Mouse (Mus musculus) lung, postnatal 10 days (tissue): ENCODE data around the gene Dis3l2.
A peak's percentile ranks its signal among the peaks of the same experiment; 100 is the strongest.

Experiments
- DNase-seq: peaks from one replicate; pipeline ENCODE4 v3.0.0; 2021

Dis3l2 gene

GRCm38 (mm10) chr1:87012606-87013005 is 309.0 kb downstream of the Dis3l2 start:
- no peak for DNase-seq

DNA sequence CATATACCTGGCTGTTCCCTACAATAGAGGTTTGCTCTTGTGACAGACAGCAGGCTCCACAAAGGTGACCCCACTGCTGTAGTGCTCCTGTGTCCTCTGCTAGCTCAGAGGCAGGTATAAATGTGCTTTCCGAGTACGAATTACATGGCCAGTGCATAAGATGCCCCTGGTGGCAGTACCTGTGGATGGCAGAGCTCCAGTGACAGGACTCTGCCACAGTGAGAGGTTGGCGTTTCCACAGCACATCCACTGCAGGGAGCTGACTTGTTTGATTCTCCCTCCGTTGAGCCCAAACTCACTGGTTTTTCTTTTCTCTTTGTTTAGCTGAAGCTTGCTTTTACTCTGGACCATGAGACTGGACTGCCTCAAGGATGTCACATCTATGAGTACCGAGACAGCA is 317.1 kb downstream of the Dis3l2 start:
- no peak for DNase-seq

- no peak for DNase-seq
These were observed 318.0 kb downstream of the Dis3l2 start for GRCm38 (mm10) chr1:87021584-87021983.

- DNase-seq, result peak; percentile 47
These were observed 319.9 kb downstream of the Dis3l2 start for GRCm38 (mm10) chr1:87023291-87024170.

DNA sequence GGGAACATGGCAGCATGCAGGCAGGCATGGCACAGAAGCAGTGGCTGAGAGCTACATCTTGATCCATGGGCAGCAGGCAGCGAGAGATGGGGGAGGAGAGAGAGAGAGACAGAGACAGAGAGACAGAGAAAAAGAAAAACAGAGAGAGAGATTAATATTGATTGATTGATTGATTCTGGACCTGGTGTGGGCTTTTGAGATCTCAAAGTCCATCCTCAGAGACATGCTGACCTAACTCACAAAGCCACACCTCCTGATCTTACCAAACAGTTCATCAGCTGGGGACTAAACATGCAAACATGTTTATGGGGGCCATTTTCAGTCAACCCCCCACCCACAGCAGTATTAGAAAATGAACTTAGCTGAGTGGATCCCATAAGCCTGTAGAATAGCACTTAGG is 321.4 kb downstream of the Dis3l2 start:
- DNase-seq, result no peak

DNA sequence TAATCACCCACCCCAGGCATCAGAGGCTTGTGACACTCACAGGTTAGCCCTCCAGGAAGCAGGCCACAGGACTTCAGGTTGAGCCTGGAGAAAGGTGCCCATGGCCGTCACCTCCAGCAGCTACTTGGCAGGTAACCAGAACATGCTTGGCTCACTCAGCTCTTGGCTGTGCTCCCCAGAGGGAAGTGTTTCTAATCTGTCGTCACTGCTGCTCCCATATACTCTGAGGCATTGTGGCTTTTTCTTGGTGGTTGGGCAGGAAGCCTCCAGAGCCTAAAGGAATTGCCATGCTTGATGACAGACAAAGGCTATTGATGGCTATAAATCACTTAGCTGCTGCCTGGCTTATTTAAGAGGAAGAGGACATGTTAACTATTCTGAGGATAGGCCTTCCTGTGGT is 325.2 kb downstream of the Dis3l2 start:
- peak; percentile 72 for DNase-seq

DNA sequence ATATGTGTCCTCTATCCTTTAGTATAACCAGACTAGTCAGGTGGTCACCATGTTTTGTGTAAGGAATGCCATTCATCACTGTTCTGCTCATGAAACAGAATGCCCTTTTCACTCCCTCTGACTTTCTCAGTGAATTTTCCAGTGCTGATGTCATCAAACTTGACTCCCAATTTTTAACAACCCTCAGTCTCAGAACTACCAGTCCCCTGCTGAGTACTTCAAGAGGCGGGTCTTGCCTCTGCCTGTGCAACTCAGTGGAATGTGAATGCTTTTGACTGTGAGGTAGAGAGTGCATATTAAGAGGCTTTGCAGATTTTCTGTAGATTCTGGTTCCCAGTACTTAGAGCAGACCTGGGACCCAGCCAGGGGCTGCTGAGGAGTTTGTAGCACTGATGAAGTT is 327.0 kb downstream of the Dis3l2 start:
- DNase-seq, result peak; percentile 17

DNA sequence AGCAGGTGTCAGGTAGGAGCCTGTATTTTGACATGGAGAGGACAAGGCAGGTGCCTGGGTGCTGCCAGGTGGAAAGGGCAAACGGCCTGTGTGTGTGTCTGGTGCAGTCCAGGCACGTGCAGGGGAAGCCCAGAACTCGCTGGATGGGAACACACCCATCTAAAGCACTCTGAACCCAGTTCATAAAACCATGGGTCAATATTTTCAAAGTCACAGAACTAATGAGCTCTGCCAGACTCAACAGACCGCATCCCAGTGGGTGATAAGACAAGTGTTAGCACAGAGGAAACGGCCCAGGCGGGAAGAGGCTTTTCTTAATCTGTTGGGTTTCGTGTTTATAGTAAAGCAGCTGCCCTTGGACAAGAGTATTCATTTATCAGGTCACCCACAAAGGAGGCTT is 328.9 kb downstream of the Dis3l2 start:
- DNase-seq, result no peak

DNA sequence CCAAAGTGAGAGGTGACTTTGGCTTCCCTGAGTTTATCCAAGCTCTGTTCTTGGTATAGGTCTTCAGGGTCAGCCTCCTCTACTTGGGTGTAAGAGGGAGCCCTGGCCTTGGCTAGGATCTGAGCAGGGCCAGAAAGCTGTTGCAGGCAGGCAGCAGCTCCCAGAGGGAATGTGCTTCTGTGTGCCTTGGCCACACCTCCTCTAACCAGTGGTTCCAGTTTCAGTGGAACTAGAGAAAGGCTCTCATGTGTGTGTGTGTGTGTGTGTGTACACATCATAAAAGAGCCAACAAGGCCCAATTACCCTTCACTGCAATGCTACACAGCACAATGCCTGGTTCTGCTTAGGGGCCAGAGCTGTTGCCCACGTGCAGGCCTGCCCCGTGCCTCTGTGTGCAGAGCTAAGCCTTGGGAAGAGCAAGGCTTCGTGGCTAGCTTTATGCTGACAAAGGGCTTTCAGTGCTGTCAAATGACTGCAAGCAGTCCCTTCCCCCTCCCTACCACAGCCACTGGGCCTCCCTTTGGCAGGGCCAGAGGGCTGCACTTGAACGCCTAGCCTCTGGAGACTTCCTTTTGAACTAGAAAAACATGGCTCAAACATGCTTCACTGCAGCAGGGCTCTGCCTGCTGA is 332.0 kb downstream of the Dis3l2 start:
- DNase-seq, result peak; percentile 51

DNA sequence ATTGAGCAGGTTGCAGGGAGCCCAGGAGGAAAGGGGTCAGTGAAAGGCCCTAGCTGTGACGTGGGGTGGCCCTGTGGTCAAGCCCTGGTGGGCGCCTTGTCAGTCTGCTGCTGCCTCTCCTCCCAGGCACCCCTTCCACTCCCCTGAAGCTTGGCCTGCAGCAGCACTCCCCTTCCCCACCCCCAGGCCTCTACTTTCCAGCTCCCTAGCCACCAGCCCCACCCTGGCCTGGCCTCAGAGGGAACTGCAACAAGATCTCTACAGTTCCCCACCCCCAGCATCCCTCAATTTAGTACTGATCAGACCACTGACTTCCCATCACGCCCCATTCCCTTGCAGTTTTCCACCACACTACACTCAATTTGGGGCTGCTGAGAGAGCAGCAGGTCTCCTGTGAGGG is 332.7 kb downstream of the Dis3l2 start:
- peak; percentile 10 for DNase-seq

DNA sequence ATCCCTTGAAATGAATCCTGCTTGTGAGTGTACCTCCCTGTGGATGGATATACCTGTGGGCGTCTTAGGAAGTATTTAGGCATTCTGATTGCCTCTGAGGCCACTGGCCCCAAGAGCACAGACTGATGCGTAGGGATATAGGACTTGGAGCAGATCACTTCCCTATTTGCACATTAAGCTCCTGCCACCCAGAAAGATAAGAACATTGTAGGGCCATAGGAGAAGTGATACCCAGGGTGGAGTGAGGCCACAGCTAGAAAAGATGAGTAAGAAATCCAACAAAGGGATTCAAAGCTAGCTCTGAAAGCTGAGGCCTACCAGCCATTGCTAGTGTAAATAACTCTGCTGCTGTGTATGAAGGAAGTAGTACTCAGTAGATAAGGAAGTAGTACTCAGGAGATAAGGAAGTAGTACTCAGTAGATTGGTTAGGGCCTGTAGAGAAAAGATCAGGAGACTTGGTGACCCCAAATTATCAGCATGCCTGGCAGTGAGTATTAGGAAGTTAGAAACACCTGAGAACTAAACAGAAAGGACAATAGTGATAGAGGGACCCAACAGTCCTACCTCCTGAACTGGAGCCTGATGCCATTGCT is 335.0 kb downstream of the Dis3l2 start:
- DNase-seq, result no peak

DNA sequence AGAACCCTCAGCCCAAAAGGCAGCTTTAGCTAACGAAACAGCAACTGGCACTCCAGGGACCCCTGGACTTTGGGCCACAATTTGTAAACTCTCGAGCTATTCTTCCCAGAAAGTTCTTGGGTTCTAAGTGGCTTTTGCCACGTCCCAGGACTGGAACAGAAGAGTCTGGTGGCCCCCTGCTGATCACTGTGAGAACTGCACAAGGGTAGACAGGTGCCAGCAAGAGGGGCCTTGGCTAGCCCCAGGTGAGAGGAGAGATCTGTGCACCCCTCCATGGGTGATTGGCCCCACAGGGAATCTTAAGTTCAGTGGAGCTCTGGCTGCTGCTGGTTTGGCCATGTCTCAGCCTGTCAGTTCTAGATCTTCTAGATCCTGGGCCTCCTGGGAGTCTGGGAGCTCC is 337.5 kb downstream of the Dis3l2 start:
- DNase-seq, result peak; percentile 81

DNA sequence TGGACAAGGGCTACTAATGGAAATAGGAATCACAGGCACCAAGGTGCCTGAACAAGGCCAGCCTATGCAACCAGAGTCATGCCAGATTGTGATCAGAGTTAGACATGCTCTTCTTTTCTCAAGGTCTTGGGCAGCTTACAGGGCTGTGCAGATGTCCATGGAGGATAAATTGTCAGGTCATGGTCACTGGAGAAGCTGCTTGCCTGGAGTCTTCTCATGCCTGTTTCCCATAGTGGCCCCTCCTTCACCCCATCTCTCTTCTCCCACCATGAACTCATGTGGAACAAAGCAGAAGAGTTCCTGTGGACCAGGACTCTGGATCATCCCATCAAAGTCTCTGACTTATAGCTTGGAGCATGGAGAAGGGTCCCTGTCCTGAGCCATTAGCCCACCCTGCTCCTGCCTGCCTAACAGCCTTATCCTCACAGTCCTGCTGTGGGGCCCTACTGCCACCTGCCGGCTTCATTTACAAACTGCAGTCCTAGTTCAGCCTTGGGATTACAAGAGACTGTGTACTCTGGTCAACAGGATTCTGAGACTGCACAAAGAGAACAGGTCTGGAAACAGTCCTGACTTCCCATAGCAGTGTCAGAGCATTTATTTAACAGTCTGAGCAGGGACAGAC is 338.3 kb downstream of the Dis3l2 start:
- peak; percentile 82 for DNase-seq

DNA sequence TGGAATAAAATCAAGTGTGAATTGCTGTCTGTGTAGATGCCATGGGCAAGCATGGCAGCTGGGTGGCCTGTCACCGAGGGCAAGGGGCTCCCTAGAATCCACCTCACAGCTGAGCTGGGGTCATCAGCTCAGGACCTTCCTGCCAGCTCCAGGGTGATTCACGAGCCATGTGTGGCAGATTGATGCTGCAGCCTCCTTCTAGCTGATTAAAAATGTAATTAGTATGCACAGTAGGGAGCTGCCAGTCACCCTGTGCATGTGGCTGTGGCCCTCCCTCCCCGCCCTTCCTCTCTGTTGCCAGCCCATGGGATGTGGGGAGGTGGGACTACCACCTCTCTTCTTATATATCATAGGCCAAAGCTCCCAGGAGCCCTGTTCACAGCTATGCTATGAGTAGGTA is 346.5 kb downstream of the Dis3l2 start:
- DNase-seq, result no peak

- no peak for DNase-seq
These were observed 347.1 kb downstream of the Dis3l2 start for GRCm38 (mm10) chr1:87050700-87051099.

- DNase-seq, result no peak
These were observed 347.8 kb downstream of the Dis3l2 start for GRCm38 (mm10) chr1:87051369-87051768.

DNA sequence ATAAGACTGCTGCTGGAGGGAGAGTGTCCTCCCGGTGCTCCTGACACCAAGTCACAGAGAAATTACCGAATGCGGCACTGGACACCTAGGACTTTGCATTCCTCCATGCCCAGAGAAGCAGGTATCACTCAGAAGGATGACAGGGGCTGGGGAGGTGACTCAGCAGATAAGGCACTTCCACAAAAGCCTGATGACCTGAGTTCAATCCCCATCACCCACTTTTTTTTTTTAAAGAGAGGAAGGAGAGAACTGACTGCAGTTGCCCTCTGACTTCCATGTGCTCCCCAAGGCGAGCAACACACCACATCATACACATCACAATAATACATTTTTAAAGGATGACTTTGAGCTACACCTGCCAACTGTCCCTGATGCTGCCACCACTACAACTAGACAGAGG is 353.5 kb downstream of the Dis3l2 start:
- DNase-seq, result no peak

- no peak for DNase-seq
These were observed 355.5 kb downstream of the Dis3l2 start for GRCm38 (mm10) chr1:87059042-87059665.

GRCm38 (mm10) chr1:87060913-87061312 is 357.3 kb downstream of the Dis3l2 start:
- DNase-seq, result no peak

DNA sequence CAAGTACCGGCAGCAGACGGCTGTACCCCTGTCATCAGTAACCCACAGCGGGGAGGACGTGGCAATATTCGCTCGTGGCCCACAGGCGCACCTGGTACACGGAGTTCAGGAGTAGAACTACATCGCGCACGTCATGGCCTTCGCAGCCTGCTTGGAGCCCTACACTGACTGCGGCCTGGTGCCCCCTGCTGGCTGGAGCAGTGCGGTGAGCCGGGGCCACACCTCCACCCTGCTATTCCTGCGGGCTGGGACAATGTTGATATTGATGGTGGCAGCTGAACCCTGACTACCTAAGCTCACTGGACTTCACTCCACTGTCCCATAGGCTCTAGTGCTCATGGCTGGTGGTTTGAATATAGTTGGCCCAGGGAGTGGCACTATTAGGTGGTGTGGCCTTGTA is 367.1 kb downstream of the Dis3l2 start:
- peak; percentile 43 for DNase-seq

DNA sequence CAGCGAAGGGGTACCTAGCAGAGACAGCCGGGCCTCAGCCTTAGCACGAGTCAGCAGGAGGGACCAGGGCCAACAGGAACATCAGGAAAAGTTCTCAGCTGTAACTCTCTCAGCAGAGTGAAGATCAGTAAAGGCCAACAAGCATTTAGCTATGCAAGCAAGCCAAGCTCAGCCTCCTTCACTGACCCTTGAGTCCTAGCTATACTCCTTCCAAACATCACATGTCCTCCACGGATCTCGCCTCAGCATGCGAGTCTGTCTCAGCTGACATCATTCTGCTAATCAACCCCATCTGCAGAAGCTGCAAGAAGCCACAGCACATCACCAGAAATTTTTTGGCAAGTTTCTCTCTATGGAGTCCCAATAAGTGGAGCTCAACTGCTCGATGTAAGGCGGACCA is 370.2 kb downstream of the Dis3l2 start:
- no peak for DNase-seq

DNA sequence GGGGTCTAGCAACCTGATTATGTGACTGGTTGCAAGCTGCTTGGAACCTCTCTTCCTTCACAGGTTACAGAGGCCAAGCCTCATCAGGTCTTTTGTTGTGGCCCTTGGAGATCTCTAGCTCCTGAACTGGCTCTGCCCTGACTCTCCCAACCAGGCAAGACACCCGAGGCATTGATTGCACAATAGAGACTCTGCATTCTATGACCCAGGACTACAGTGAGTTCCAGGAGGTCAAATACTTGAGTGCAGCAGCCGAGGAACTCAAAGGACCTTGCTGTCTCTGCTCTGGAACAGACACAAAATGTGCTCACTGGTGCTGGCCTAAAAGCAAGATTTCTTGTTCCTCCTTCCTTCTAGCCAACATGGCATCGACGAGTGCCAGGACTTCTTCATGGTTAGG is 382.6 kb downstream of the Dis3l2 start:
- DNase-seq, result no peak

DNA sequence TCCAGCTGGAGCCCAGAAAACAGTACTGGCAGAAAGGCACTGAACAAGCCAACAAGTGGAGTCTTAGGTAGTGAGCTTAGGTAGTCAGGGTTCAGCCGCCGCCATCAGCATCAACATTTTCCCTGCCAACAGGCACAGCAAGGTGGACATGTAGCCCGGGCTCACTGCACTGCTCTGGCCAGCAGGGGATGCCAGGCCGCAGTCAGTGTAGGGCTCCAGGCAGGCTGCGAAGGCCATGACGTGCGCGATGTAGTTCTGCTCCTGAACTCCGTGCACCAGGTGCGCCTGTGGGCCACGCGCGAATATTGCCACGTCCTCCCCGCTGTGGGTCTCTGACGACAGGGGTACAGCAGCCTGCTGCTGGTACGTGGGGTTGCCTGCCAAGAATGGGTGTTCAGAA is 383.4 kb downstream of the Dis3l2 start:
- no peak for DNase-seq
